Mouse (Mus musculus) heart, postnatal 4 days (tissue): ENCODE measurements around the gene Daam2. TPM values are rescaled to one million over a fixed set of nuclear protein-coding genes. Genes with fewer than 3 reads are reported as not detected.

ENCODE experiments used
- DNase-seq: peaks from one replicate; pipeline ENCODE4 v3.0.0; 2021
- total RNA-seq, 2 experiments: library from RNA; stranded (reverse); gene quantifications; 2 replicates each; pipeline ENCODE4 v1.2.3; 2021

The Daam2 gene
- total RNA-seq, 2 experiments from 2014 or later = 16.0 to 18.5 TPM

GRCm38 (mm10) chr17:49429471-49430129, 134.5 kb downstream of the Daam2 start:
- no peak for DNase-seq

GRCm38 (mm10) chr17:49428751-49429415, 135.3 kb downstream of the Daam2 start:
- DNase-seq = no peak

GRCm38 (mm10) chr17:49428239-49428688, 135.9 kb downstream of the Daam2 start, which contains the start of gene Mocs1:
TSS of gene Mocs1 (plus strand) at chr17:49428362.
- DNase-seq = peak; percentile 95

- DNase-seq = no peak
These were observed 136.4 kb downstream of the Daam2 start for GRCm38 (mm10) chr17:49427631-49428238.

- no peak for DNase-seq
These were observed 140.3 kb downstream of the Daam2 start for GRCm38 (mm10) chr17:49423872-49424271.

GRCm38 (mm10) chr17:49423067-49423325, 141.1 kb downstream of the Daam2 start:
- no peak for DNase-seq

GRCm38 (mm10) chr17:49422286-49423066, 141.7 kb downstream of the Daam2 start:
- no peak for DNase-seq

- DNase-seq = no peak
These were observed 144.3 kb downstream of the Daam2 start for GRCm38 (mm10) chr17:49419813-49420212.

GRCm38 (mm10) chr17:49416228-49416627, 147.9 kb downstream of the Daam2 start:
- DNase-seq = no peak

- DNase-seq = no peak
These were observed 150.6 kb downstream of the Daam2 start for GRCm38 (mm10) chr17:49413554-49413953.

GRCm38 (mm10) chr17:49412974-49413373, 151.2 kb downstream of the Daam2 start:
- DNase-seq = no peak

Other genes starting within 250 kb of the Daam2 start
- gene Mocs1, start 136.0 kb downstream of the Daam2 start, total RNA-seq = 10 to 100 TPM; 15.6 to 19.6 TPM
- 1 to 10 TPM; 1.9 to 3.2 TPM for gene Kif6, start 50.8 kb upstream of the Daam2 start, total RNA-seq